Mouse (Mus musculus) midbrain, embryonic 13.5 days (tissue): ENCODE measurements around the gene Terf2ip. TPM values are rescaled to one million over a fixed set of nuclear protein-coding genes. Genes with fewer than 3 reads are reported as not detected.

ENCODE experiments used
- polyA plus RNA-seq: library from polyadenylated mRNA; unstranded; fragments of >200 nt; fragmentation: Nextera tagmentation; extraction: Ambion mirVana; gene quantifications from 2 replicates; pipeline ENCODE4 v1.2.1, GENCODE M21; 2015

Terf2ip gene
- polyA plus RNA-seq, 1 experiment from 2014 or later, result 55.9 TPM

Other genes starting within 250 kb of the Terf2ip start
- 193 and 196 TPM in 2 replicates for gene Cfdp1, start 157.1 kb upstream of the Terf2ip start, polyA plus RNA-seq
- 5.3 and 5.4 TPM in 2 replicates for gene Tmem170, start 134.6 kb upstream of the Terf2ip start, polyA plus RNA-seq
- gene Chst5, start 101.0 kb upstream of the Terf2ip start, polyA plus RNA-seq, result 3.1 and 4.2 TPM in 2 replicates
- gene Tmem231, start 77.5 kb upstream of the Terf2ip start, polyA plus RNA-seq, result 15.9 and 16.8 TPM in 2 replicates
- gene Gabarapl2, start 70.7 kb upstream of the Terf2ip start, polyA plus RNA-seq, result 453 and 504 TPM in 2 replicates
- gene Adat1, start 19.1 kb upstream of the Terf2ip start, polyA plus RNA-seq, result 8.6 and 9.5 TPM in 2 replicates
- 169 and 171 TPM in 2 replicates for gene Kars, start 75 bp upstream of the Terf2ip start, polyA plus RNA-seq
- gene Gm6793, start 3.6 kb downstream of the Terf2ip start, polyA plus RNA-seq, result 0.45 and 1.2 TPM in 2 replicates